Mouse (Mus musculus): ENCODE results near the gene 1700007K13Rik. TPM values are rescaled to one million over a fixed set of nuclear protein-coding genes. Genes with fewer than 3 reads are reported as not detected.

The 1700007K13Rik gene
- total and polyA plus RNA-seq, 3 experiments, result 0.74 to 0.98 TPM; not detected in 1

GRCm38 (mm10) chr2:28433512-28433911, 32.6 kb downstream of the 1700007K13Rik start:
- H3K9me3 ChIP-seq (replicated peaks; ENCODE audit: low read length), result peaks cover 22% of the 10 kb centered on the region
- no peaks in the 10 kb centered on the region for H3K36me3 ChIP-seq (replicated peaks in 1 of 2; ENCODE audit: control insufficient read depth in 1 of 2, insufficient read depth in 1 of 2, low read length in 1 of 2)
- no peaks in the 10 kb centered on the region for H3K4me1 ChIP-seq (ENCODE audit: control insufficient read depth in 1 of 2, insufficient read depth in 2 of 2)
- no peak for DNase-seq (ENCODE audit: extremely low read depth)
- H3K27me3 ChIP-seq (replicated peaks), result peaks cover 42% of the 10 kb centered on the region
- H3K79me2 ChIP-seq (replicated peaks; ENCODE audit: control insufficient read depth, extremely low read depth, insufficient read depth, poor library complexity, severe bottlenecking), result no peaks in the 10 kb centered on the region
- TF ChIP-seq HCFC1 (IDR thresholded peaks at IDR 0.05; ENCODE audit: low read depth, low read length) (no peak), RAD21 (IDR thresholded peaks at IDR 0.05; ENCODE audit: low read depth, low read length) (no peak), CHD2 (IDR thresholded peaks at IDR 0.05; ENCODE audit: low read length) (no peak), GABPA (IDR thresholded peaks at IDR 0.05; ENCODE audit: insufficient replicate concordance, low read depth, low read length) (no peak), SMC3 (IDR thresholded peaks at IDR 0.05; ENCODE audit: low read depth, low read length) (no peak), ZKSCAN1 (IDR thresholded peaks at IDR 0.05; ENCODE audit: borderline replicate concordance, low read depth, low read length) (no peak), ZMIZ1 (IDR thresholded peaks at IDR 0.05; ENCODE audit: low read depth, low read length) (no peak), USF1 (IDR thresholded peaks at IDR 0.05; ENCODE audit: low read depth, low read length) (no peak), TCF12 (IDR thresholded peaks at IDR 0.05; ENCODE audit: low read depth, low read length) (no peak), JUND (conservative IDR thresholded peaks at IDR 0.05; ENCODE audit: low read depth, low read length) (no peak)
- dilution Hi-C loops (cut with MboI; ENCODE audit: extremely low pct_ligation_motif_present, extremely low pct_unique_long_range_greater_than_20kb, low sequenced_read_pairs), result no loop called here
- no peak overlapping the region for H3K27ac ChIP-seq (ENCODE audit: insufficient read depth, low read depth)
- H3K4me2 ChIP-seq (ENCODE audit: insufficient read depth, low read depth, poor library complexity, severe bottlenecking), result no peak overlapping the region
- no peak overlapping the region for H3K4me3 ChIP-seq (replicated peaks in 1 of 3; ENCODE audit: low read depth in 2 of 3, low read length in 2 of 3, poor library complexity in 1 of 3)
- in situ Hi-C loops (cut with MboI; ENCODE audit: low pct_ligation_motif_present, low pct_unique_long_range_greater_than_20kb, low sequenced_read_pairs), result no loop called here
- no peak overlapping the region for H3K9ac ChIP-seq (ENCODE audit: insufficient read depth, low read depth)

- no peaks in the 10 kb centered on the region for H3K36me3 ChIP-seq (replicated peaks in 1 of 2; ENCODE audit: control insufficient read depth in 1 of 2, insufficient read depth in 1 of 2, low read length in 1 of 2)
- no peak overlapping the region for H3K4me2 ChIP-seq (ENCODE audit: insufficient read depth, low read depth, poor library complexity, severe bottlenecking)
- peaks cover 22% of the 10 kb centered on the region for H3K9me3 ChIP-seq (replicated peaks; ENCODE audit: low read length)
- DNase-seq (ENCODE audit: extremely low read depth), result no peak
- no peaks in the 10 kb centered on the region for H3K4me1 ChIP-seq (ENCODE audit: control insufficient read depth in 1 of 2, insufficient read depth in 2 of 2)
- no peak overlapping the region for H3K9ac ChIP-seq (ENCODE audit: insufficient read depth, low read depth)
- no peak overlapping the region for H3K27ac ChIP-seq (ENCODE audit: insufficient read depth, low read depth)
- H3K4me3 ChIP-seq (replicated peaks in 1 of 3; ENCODE audit: low read depth in 2 of 3, low read length in 2 of 3, poor library complexity in 1 of 3), result no peak overlapping the region
- in situ Hi-C loops (cut with MboI; ENCODE audit: low pct_ligation_motif_present, low pct_unique_long_range_greater_than_20kb, low sequenced_read_pairs) (no loop called here), dilution Hi-C loops (cut with MboI; ENCODE audit: extremely low pct_ligation_motif_present, extremely low pct_unique_long_range_greater_than_20kb, low sequenced_read_pairs) (no loop called here)
- H3K27me3 ChIP-seq (replicated peaks), result peaks cover 41% of the 10 kb centered on the region
- TF ChIP-seq KAT2A (IDR thresholded peaks at IDR 0.05; ENCODE audit: insufficient replicate concordance, low read length) (no peak), MAZ (IDR thresholded peaks at IDR 0.05; ENCODE audit: low read depth, low read length) (no peak), NELFE (IDR thresholded peaks at IDR 0.05; ENCODE audit: low read depth, low read length) (no peak), SMC3 (IDR thresholded peaks at IDR 0.05; ENCODE audit: low read depth, low read length) (no peak), IRF4 (IDR thresholded peaks at IDR 0.05; ENCODE audit: low read depth, low read length) (no peak), CTCF (conservative IDR thresholded peaks at IDR 0.05 in 1 of 2, IDR thresholded peaks at IDR 0.05 in 1 of 2; ENCODE audit: low read depth in 2 of 2, low read length in 2 of 2) (no peak), ZNF384 (IDR thresholded peaks at IDR 0.05; ENCODE audit: low read depth, low read length) (no peak), NRF1 (IDR thresholded peaks at IDR 0.05; ENCODE audit: low read depth, low read length) (no peak), POLR2A (IDR thresholded peaks at IDR 0.05; ENCODE audit: low read depth, low read length) (no peak), UBTF (IDR thresholded peaks at IDR 0.05; ENCODE audit: low read depth, low read length) (no peak), POLR2AphosphoS2 (IDR thresholded peaks at IDR 0.05; ENCODE audit: low read depth, low read length) (no peak), JUND (conservative IDR thresholded peaks at IDR 0.05; ENCODE audit: low read depth, low read length) (no peak), CHD1 (IDR thresholded peaks at IDR 0.05; ENCODE audit: low read depth, low read length) (no peak), ELF1 (IDR thresholded peaks at IDR 0.05; ENCODE audit: low read depth, low read length) (no peak), TBP (conservative IDR thresholded peaks at IDR 0.05; ENCODE audit: low read depth, low read length) (no peak), EP300 (IDR thresholded peaks at IDR 0.05; ENCODE audit: low read length) (no peak), E2F4 (IDR thresholded peaks at IDR 0.05; ENCODE audit: insufficient replicate concordance, low read depth, low read length) (no peak), CHD2 (IDR thresholded peaks at IDR 0.05; ENCODE audit: low read length) (no peak), ZC3H11A (IDR thresholded peaks at IDR 0.05; ENCODE audit: low read depth, low read length) (no peak), ZKSCAN1 (IDR thresholded peaks at IDR 0.05; ENCODE audit: borderline replicate concordance, low read depth, low read length) (no peak)
- H3K79me2 ChIP-seq (replicated peaks; ENCODE audit: control insufficient read depth, extremely low read depth, insufficient read depth, poor library complexity, severe bottlenecking), result no peaks in the 10 kb centered on the region
Observed at GRCm38 (mm10) chr2:28432811-28433210, 33.3 kb downstream of the 1700007K13Rik start.

Data from CH12.LX (cell line).